Mouse (Mus musculus) ES-Bruce4 (cell line): ENCODE data around the gene Arid4a. TPM values are rescaled to one million over a fixed set of nuclear protein-coding genes. Genes with fewer than 3 reads are reported as not detected.
A peak's percentile ranks its signal among the peaks of the same experiment; 100 is the strongest.

Experiments
- H3K27ac ChIP-seq: 2 replicates; pipeline ENCODE4 v1.5.1; 2012; ENCODE audit warnings: low read length, inconsistent platforms; ENCODE audit not compliant: insufficient read depth
- H3K27me3 ChIP-seq: 2 replicates; pipeline ENCODE4 v1.6.1; 2012; ENCODE audit warnings: mild to moderate bottlenecking, low read length, inconsistent platforms; ENCODE audit not compliant: control insufficient read depth, poor library complexity, insufficient read depth, severe bottlenecking
- H3K36me3 ChIP-seq: 2 replicates; pipeline ENCODE4 v1.6.1; 2012; ENCODE audit warnings: inconsistent platforms, mild to moderate bottlenecking, low read length, moderate library complexity; ENCODE audit not compliant: control insufficient read depth, poor library complexity, insufficient read depth, severe bottlenecking
- H3K4me1 ChIP-seq: one replicate; pipeline ENCODE4 v1.8.1; 2011; ENCODE audit warnings: low read length; ENCODE audit not compliant: control insufficient read depth, insufficient read depth
- H3K4me3 ChIP-seq: 2 replicates; pipeline ENCODE4 v1.5.1; 2011; ENCODE audit warnings: low read depth, mild to moderate bottlenecking, low read length
- H3K9ac ChIP-seq: 2 replicates; pipeline ENCODE4 v1.6.1; 2012; ENCODE audit warnings: low read depth, mild to moderate bottlenecking, inconsistent platforms; ENCODE audit not compliant: poor library complexity, severe bottlenecking
- H3K9me3 ChIP-seq: replicated peaks from 2 replicates; pipeline ENCODE4 v1.6.1; 2012; ENCODE audit warnings: mild to moderate bottlenecking, low read length, inconsistent platforms; ENCODE audit not compliant: control insufficient read depth, poor library complexity, insufficient read depth, severe bottlenecking
- CTCF ChIP-seq: IDR thresholded peaks from one replicate; pipeline ENCODE4 v1.8.1; 2011; ENCODE audit warnings: low read depth, low read length
- EP300 ChIP-seq: IDR thresholded peaks from 2 replicates; pipeline ENCODE4 v1.6.1; 2011; ENCODE audit warnings: low read depth, low read length; ENCODE audit not compliant: insufficient read depth
- POLR2A ChIP-seq: IDR thresholded peaks from one replicate; pipeline ENCODE4 v1.8.1; 2011; ENCODE audit warnings: low read length; ENCODE audit not compliant: insufficient read depth
- polyA plus RNA-seq: library from polyadenylated mRNA; stranded (reverse); fragments of >200 nt; gene quantifications from 2 replicates; pipeline ENCODE4 v1.2.4, GENCODE M21; 2011; ENCODE audit warnings: low read depth; ENCODE audit not compliant: missing spikeins, insufficient read depth, insufficient read length

The Arid4a gene
- polyA plus RNA-seq, 1 experiment, result 21.9 TPM

DNA sequence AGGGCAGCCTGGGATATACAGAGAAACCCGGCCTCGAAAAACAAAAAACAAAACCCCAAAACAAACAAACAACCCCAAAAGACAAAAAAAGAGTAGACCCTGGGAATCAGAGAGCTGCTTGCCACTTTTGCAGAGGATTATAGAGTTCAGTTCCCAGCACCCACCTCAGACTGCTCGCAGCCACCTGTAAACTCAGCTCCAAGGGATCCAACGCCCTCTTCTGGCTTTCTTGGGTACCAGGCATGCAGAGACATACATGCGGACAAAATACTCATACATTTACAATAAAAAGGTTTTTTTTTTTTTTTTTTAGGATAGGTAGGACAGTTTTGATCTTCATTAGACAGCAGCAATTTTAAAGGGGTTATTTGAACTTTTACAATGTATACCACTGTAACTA lies 18.6 kb upstream of the Arid4a start:
- TF ChIP-seq POLR2A (no peak), EP300 (no peak), CTCF (peak; percentile 48)
- no peaks in the 10 kb centered on the region for H3K4me1 ChIP-seq
- H3K27me3 ChIP-seq, result no peaks in the 10 kb centered on the region
- no peaks in the 10 kb centered on the region for H3K9me3 ChIP-seq
- H3K36me3 ChIP-seq, result peaks cover 36% of the 10 kb centered on the region
- H3K27ac ChIP-seq, result no peak overlapping the region
- no peak overlapping the region for H3K4me3 ChIP-seq
- no peak overlapping the region for H3K9ac ChIP-seq

DNA sequence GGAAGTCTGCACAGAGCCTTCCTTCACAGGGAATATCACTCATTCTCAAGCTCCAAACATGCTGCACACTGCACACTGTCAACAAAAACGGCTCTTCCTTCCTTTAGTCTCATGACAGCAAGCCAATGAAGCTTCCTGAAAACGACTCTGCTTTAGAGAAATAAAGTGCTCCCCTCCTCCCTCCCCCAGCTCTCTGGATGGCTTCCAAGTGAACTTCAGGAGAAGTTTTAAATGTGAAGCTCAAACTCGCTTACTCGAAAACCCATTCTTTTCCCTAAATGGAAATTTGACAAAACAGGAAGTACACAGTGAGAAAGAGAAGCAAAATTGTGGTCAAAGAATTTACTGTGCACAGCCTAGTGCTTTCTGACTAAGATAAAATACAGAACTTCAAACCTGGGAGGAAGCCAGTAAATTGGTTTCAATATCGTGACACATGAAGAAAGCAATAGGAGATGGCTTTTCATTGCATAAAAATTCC lies 16.3 kb upstream of the Arid4a start:
- no peaks in the 10 kb centered on the region for H3K9me3 ChIP-seq
- peaks cover 2% of the 10 kb centered on the region for H3K4me1 ChIP-seq
- TF ChIP-seq CTCF, result no peak
- TF ChIP-seq POLR2A, result no peak
- no peak for TF ChIP-seq EP300
- no peak overlapping the region for H3K9ac ChIP-seq
- H3K27ac ChIP-seq, result peak overlapping the region; percentile 32
- H3K27me3 ChIP-seq, result no peaks in the 10 kb centered on the region
- peaks cover 32% of the 10 kb centered on the region for H3K36me3 ChIP-seq
- no peak overlapping the region for H3K4me3 ChIP-seq

DNA sequence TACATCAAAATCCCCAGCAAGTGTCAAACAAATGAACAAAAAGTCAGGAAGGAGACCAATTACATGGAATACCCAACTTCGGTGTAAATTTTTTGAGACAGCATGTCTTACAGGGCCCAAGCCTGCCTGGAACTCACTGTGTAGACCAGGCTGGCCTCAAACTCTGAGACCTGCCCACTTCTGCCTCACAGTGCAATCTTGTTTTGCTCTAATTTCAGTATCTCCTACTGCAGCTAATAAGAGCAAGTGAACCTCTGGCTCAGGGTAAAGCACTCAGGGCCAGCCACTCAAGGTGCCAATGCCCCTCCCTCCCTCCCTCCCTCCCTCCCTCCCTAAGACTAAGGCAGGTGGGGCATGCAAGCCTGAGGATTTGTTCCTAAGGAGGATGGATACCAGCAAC lies 15.4 kb upstream of the Arid4a start:
- H3K27me3 ChIP-seq, result no peaks in the 10 kb centered on the region
- no peak overlapping the region for H3K4me3 ChIP-seq
- no peaks in the 10 kb centered on the region for H3K9me3 ChIP-seq
- peaks cover 2% of the 10 kb centered on the region for H3K4me1 ChIP-seq
- H3K9ac ChIP-seq, result no peak overlapping the region
- no peak overlapping the region for H3K27ac ChIP-seq
- peaks cover 31% of the 10 kb centered on the region for H3K36me3 ChIP-seq
- no peak for TF ChIP-seq POLR2A
- no peak for TF ChIP-seq EP300
- no peak for TF ChIP-seq CTCF

DNA sequence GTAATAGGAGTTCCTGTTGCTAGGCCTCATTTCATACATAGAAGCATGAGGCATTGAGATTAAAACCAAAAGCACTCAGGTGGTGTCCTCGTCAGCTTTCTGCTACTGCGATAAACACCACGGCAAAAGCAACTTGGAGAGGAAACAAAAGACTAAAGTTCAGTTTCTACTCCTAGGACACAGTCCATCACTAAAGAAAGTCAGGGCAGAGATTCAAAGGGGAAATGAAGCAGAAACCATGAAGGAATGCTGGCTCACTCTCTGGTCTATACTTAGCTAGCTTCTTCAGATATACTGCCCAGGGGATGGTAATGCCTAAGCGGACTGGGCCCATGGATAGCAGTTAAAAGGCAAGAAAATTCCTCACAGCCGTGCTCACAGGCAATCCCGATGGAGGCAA lies 14.3 kb upstream of the Arid4a start:
- Histone ChIP-seq H3K9ac (no peak overlapping the region), H3K9me3 (no peaks in the 10 kb centered on the region), H3K27me3 (no peaks in the 10 kb centered on the region), H3K27ac (no peak overlapping the region), H3K36me3 (peaks cover 35% of the 10 kb centered on the region), H3K4me3 (no peak overlapping the region), H3K4me1 (peaks cover 2% of the 10 kb centered on the region)
- TF ChIP-seq POLR2A (no peak), EP300 (no peak), CTCF (no peak)

DNA sequence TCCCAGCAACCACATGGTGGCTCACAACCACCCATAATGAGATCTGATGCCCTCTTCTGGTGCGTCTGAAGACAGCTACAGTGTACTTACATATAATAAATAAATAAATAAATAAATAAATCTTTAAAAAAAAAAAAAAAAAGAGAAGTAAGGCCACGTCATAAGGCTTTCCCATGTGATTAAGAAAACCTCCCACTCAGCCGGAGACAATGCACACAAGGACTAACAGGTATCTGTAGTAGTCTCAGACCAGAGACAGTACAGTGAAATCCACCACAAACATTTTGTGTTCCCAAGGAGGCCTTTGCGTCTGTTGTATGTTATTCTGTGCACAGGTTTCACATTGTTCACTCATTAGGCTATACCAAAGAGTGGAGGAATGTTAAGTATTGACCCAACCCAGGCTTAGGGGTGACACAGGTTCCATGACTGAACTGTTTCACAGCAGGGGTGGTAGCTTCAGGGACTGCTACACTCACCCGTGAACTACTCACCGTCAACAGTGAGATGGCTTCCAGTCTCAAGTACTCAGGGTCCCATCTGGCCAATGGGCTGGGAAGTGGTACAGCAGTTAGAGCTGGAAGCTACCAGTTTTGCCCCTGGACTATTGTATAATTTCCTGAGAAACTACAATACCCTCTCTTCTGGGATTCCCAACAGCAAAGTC lies 11.9 kb upstream of the Arid4a start:
- Histone ChIP-seq H3K4me3 (no peak overlapping the region), H3K36me3 (peaks cover 50% of the 10 kb centered on the region), H3K27me3 (no peaks in the 10 kb centered on the region), H3K4me1 (peaks cover 2% of the 10 kb centered on the region), H3K9ac (no peak overlapping the region), H3K27ac (no peak overlapping the region), H3K9me3 (no peaks in the 10 kb centered on the region)
- no peak for TF ChIP-seq POLR2A
- TF ChIP-seq EP300, result no peak
- no peak for TF ChIP-seq CTCF

DNA sequence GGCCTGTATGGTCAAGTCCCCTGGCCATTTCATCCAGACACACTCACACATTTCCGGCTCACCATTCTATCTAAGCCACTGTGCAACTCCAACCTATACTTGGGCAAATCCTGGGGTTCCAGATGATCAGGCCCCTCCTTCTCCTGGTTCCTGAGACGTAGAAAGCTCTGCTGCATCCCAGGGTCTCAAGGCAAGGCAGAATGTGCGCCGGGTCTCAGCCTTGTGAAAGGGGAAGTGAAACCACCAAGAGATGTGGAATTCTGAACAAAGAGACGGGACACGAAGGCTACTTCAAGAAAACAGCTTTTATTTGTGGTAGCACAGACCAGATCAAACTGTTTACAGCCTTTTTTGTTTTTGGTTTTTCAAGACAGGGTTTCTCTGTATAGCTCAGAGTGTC lies 9.6 kb upstream of the Arid4a start:
- H3K9me3 ChIP-seq, result no peaks in the 10 kb centered on the region
- TF ChIP-seq POLR2A, result no peak
- no peak for TF ChIP-seq EP300
- no peak for TF ChIP-seq CTCF
- no peak overlapping the region for H3K4me3 ChIP-seq
- peaks cover 2% of the 10 kb centered on the region for H3K4me1 ChIP-seq
- no peak overlapping the region for H3K9ac ChIP-seq
- H3K36me3 ChIP-seq, result peaks cover 53% of the 10 kb centered on the region
- no peak overlapping the region for H3K27ac ChIP-seq
- no peaks in the 10 kb centered on the region for H3K27me3 ChIP-seq
